Mouse (Mus musculus): ENCODE measurements around the gene Pax5.

GRCm38 (mm10) chr4:44645181-44645580, 65.1 kb downstream of the Pax5 start:
- TF ChIP-seq CTCF (IDR thresholded peaks at IDR 0.05; ENCODE audit: low read depth): no peak
- TF ChIP-seq EP300 (IDR thresholded peaks at IDR 0.05; ENCODE audit: low read depth): no peak

All from liver, postnatal 0 days (tissue).